Comparison of ENCODE assay signal across 14 mouse cellular contexts in the genomic region with DNA sequence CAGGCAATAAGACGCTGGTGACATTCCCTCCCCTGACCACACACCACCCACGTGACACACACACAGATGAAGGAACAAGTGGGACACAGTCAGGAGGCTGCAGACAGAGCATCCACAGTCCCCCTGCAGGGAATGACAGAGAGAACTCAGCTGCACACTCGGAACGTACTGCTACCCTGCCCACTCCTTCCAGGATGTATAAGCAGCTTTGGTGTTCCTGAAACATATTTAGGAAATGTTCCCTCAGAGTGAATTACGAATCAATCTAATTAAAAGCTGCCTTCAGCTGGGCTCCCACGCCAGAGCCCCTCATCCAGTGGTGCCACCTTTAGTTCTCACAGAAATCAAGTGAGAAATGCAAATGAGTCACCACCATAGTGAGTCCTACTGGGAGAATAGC. TPM values are rescaled to one million over a fixed set of nuclear protein-coding genes. Genes with fewer than 3 reads are reported as not detected.
DNase-seq lines count a peak whose midpoint lies in the region; ATAC-seq lines count a peak whose summit lies in the region.
"Had no signal": no experiment of that assay in that cellular context is flagged by ENCODE, and none has a peak within 500 bp of the region (broad histone marks: within the 10 kb centered on the region; RNA-seq: fewer than 3 reads in every experiment).

No protein-coding gene starts in this region.

- H3K4me2 ChIP-seq in kidney, embryonic 15.5 days, result no peak overlapping the region
- H3K4me2 ChIP-seq in neural tube, embryonic 14.5 days (ENCODE audit: low read depth, low read length), result no peak overlapping the region
- H3K4me2 ChIP-seq: liver, embryonic 15.5 days; stomach, embryonic 15.5 days had no signal

- peaks cover 35% of the 10 kb centered on the region for H3K4me1 ChIP-seq in kidney, embryonic 15.5 days
- peaks cover 2% of the 10 kb centered on the region for H3K4me1 ChIP-seq in neural tube, embryonic 14.5 days (ENCODE audit: control insufficient read depth, insufficient read depth, low read length)
- H3K4me1 ChIP-seq: liver, embryonic 15.5 days had no signal

- no peak overlapping the region for H3K4me3 ChIP-seq in kidney, embryonic 15.5 days (replicated peaks)
- H3K4me3 ChIP-seq in neural tube, embryonic 14.5 days (ENCODE audit: low read depth, low read length), result no peak overlapping the region
- H3K4me3 ChIP-seq: forebrain, embryonic 10.5 days; liver, embryonic 15.5 days; stomach, embryonic 15.5 days had no signal

- no peaks in the 10 kb centered on the region for H3K27me3 ChIP-seq in kidney, embryonic 15.5 days
- H3K27me3 ChIP-seq in neural tube, embryonic 14.5 days (ENCODE audit: control insufficient read depth, insufficient read depth, low read length), result no peaks in the 10 kb centered on the region
- H3K27me3 ChIP-seq: liver, embryonic 15.5 days; stomach, embryonic 15.5 days had no signal

- 0 out of 2 replicates have a peak, but pooled peaks have one; percentile 23 for ATAC-seq in kidney, embryonic 15.5 days (replicated peaks; ENCODE audit: low FRiP score)
- ATAC-seq in neural tube, embryonic 14.5 days (ENCODE audit: low read depth), result peak; percentile 52; the same call in 1 of the 2 replicates

- 29% methylated on average over 6 of the region's 6 CpGs for WGBS in kidney, embryonic 15.5 days
- WGBS in neural tube, embryonic 14.5 days, result 31% methylated on average over 6 of the region's 6 CpGs

- no peak overlapping the region for H3K27ac ChIP-seq in kidney, embryonic 15.5 days
- H3K27ac ChIP-seq in neural tube, embryonic 14.5 days (ENCODE audit: low read depth, low read length), result no peak overlapping the region
- H3K27ac ChIP-seq: forebrain, embryonic 10.5 days; liver, embryonic 15.5 days; stomach, embryonic 15.5 days had no signal

- no peak for DNase-seq in kidney, postnatal 10 days
- peak; percentile 68 for DNase-seq in Muller cell, postnatal 12 days (ENCODE audit: inconsistent ontology term)
- peak; percentile 50 to 71 for DNase-seq in frontal cortex, adult 2 months (ENCODE audit: extremely low spot score in 1 of 2, low spot score in 1 of 2)
- no peak for DNase-seq in embryo, embryonic 9.5 days (ENCODE audit: extremely low spot score)
- DNase-seq in testis, postnatal 14 days (ENCODE audit: low spot score), result no peak
- DNase-seq: adrenal gland, postnatal 25 days; cerebellum, adult 18-20 months; heart, postnatal 10 days; kidney, adult 11 months had no signal

- no peaks in the 10 kb centered on the region for H3K36me3 ChIP-seq in kidney, embryonic 15.5 days
- no peaks in the 10 kb centered on the region for H3K36me3 ChIP-seq in neural tube, embryonic 14.5 days (ENCODE audit: control insufficient read depth, insufficient read depth, low read length)
- H3K36me3 ChIP-seq: forebrain, embryonic 10.5 days; liver, embryonic 15.5 days; stomach, embryonic 15.5 days had no signal

- H3K9me3 ChIP-seq in kidney, embryonic 15.5 days (replicated peaks), result no peaks in the 10 kb centered on the region
- H3K9me3 ChIP-seq in neural tube, embryonic 14.5 days (ENCODE audit: control insufficient read depth, low read length), result no peaks in the 10 kb centered on the region
- H3K9me3 ChIP-seq: forebrain, embryonic 10.5 days; liver, embryonic 15.5 days; stomach, embryonic 15.5 days had no signal

- H3K9ac ChIP-seq in kidney, embryonic 15.5 days, result no peak overlapping the region
- H3K9ac ChIP-seq in neural tube, embryonic 14.5 days (replicated peaks; ENCODE audit: low read depth, low read length), result no peak overlapping the region
- H3K9ac ChIP-seq: liver, embryonic 15.5 days; stomach, embryonic 15.5 days had no signal

RNA-seq across cellular contexts. Expression of a gene that starts 42.3 kb away (rescaled TPM):
- 14.0 and 15.4 TPM in 2 replicates for polyA plus RNA-seq in kidney, embryonic 15.5 days (2015; fragmentation: Nextera tagmentation; extraction: Ambion mirVana)
- 25.6 and 28.2 TPM in 2 replicates for polyA plus RNA-seq in frontal cortex, adult 2 months (2012; rRNA removed)
- polyA plus RNA-seq in neural tube, embryonic 14.5 days (2014; fragmentation: Nextera tagmentation; extraction: Ambion mirVana), result 30.3 and 32.9 TPM in 2 replicates

Comparison
In these comparisons a context has a peak if more than half of its experiments do, and no peak if none do; other contexts are left out.
1. DNase-seq: peak in Muller cell, postnatal 12 days (single experiment) and frontal cortex, adult 2 months (2 of 2); none in kidney, postnatal 10 days (single experiment), embryo, embryonic 9.5 days (single experiment) and testis, postnatal 14 days (single experiment).